Mouse (Mus musculus): ENCODE results near the gene Eaf1.

- TF ChIP-seq CTCF (IDR thresholded peaks at IDR 0.05; ENCODE audit: insufficient read depth, low read length) (no peak), POLR2A (IDR thresholded peaks at IDR 0.05; ENCODE audit: borderline replicate concordance, extremely low read depth, low read depth, low read length) (no peak)
Measured at GRCm38 (mm10) chr14:31488055-31488454, 6.1 kb upstream of the Eaf1 start.
